Mouse (Mus musculus): Measurements from ENCODE around the gene Slc8a3. TPM values are rescaled to one million over a fixed set of nuclear protein-coding genes. Genes with fewer than 3 reads are reported as not detected.
"Not testable (repeated sequence)": the region's sequence is repeated elsewhere in the genome, so short reads cannot be mapped to it uniquely, and the experiment has no call there.

The Slc8a3 gene
- 0.03 TPM for polyA plus RNA-seq (2021)

- no peak for TF ChIP-seq CTCF (IDR thresholded peaks at IDR 0.05)
- ATAC-seq: no peak
- ChIA-PET POLR2A (interaction anchor here (1.0 kb wide), 1 partner anchor 93 kb away, joined by 4 read pairs; no protein-coding TSS in a partner anchor), CTCF (no interaction called here)
- DNase-seq (ENCODE audit: low read depth, low spot score): no peak
- in situ Hi-C loops (cut with MboI; ENCODE audit: low pct_unique_long_range_greater_than_20kb): no loop called here
- peaks cover 69% of the 10 kb centered on the region for H3K27me3 ChIP-seq
These were observed at the start of gene Slc8a3 for GRCm38 (mm10) chr12:81332875-81333421. Gene Slc8a3, minus strand, starts transcription at chr12:81333180.

GRCm38 (mm10) chr12:81379364-81379763 lies 46.4 kb upstream of the Slc8a3 start, which contains the start of gene Gm4787:
Gene Gm4787, minus strand, starts transcription at chr12:81379464.
- in situ Hi-C loops (cut with MboI; ENCODE audit: low pct_unique_long_range_greater_than_20kb); CTCF ChIA-PET; ATAC-seq; H3K27me3 ChIP-seq; POLR2A ChIA-PET; DNase-seq (ENCODE audit: low read depth, low spot score): not testable (repeated sequence)

- CTCF ChIA-PET: interaction anchor here (1.6 kb wide), 1 partner anchor 8 kb away, joined by 3 read pairs; no protein-coding TSS in a partner anchor
- ATAC-seq: no peak
- H3K27me3 ChIP-seq: peaks cover 78% of the 10 kb centered on the region
- no peak for DNase-seq (ENCODE audit: low read depth, low spot score)
- in situ Hi-C loops (cut with MboI; ENCODE audit: low pct_unique_long_range_greater_than_20kb): no loop called here
- no peak for TF ChIP-seq CTCF (IDR thresholded peaks at IDR 0.05)
- POLR2A ChIA-PET: interaction anchor here (0.6 to 1.0 kb wide), 2 partner anchors 37 to 94 kb away, joined by 3 to 4 read pairs; no protein-coding TSS in a partner anchor
These were observed 861 bp upstream of the Slc8a3 start for GRCm38 (mm10) chr12:81333841-81334240.

- no peak for TF ChIP-seq CTCF (IDR thresholded peaks at IDR 0.05)
- CTCF ChIA-PET: no interaction called here
- POLR2A ChIA-PET: no interaction called here
- DNase-seq (ENCODE audit: low read depth, low spot score) (no peak), ATAC-seq (no peak)
- in situ Hi-C loops (cut with MboI; ENCODE audit: low pct_unique_long_range_greater_than_20kb): no loop called here
- peaks cover 66% of the 10 kb centered on the region for H3K27me3 ChIP-seq
These were observed 774 bp downstream of the Slc8a3 start for GRCm38 (mm10) chr12:81331937-81332874.

GRCm38 (mm10) chr12:81331046-81331638 lies 1.8 kb downstream of the Slc8a3 start:
- CTCF ChIA-PET: no interaction called here

GRCm38 (mm10) chr12:81324991-81325390 lies 8.0 kb downstream of the Slc8a3 start:
- TF ChIP-seq CTCF (IDR thresholded peaks at IDR 0.05): no peak
- ATAC-seq (no peak), DNase-seq (ENCODE audit: low read depth, low spot score) (no peak)
- peaks cover 39% of the 10 kb centered on the region for H3K27me3 ChIP-seq
- ChIA-PET POLR2A (no interaction called here), CTCF (interaction anchor here (1.5 kb wide), 1 partner anchor 9 kb away, joined by 3 read pairs; no protein-coding TSS in a partner anchor)
- in situ Hi-C loops (cut with MboI; ENCODE audit: low pct_unique_long_range_greater_than_20kb): no loop called here

More at GRCm38 (mm10) chr12:81331046-81331638, 1.8 kb downstream of the Slc8a3 start:
- in situ Hi-C loops (cut with MboI; ENCODE audit: low pct_unique_long_range_greater_than_20kb): no loop called here
- no peak for DNase-seq (ENCODE audit: low read depth, low spot score)
- POLR2A ChIA-PET: no interaction called here
- TF ChIP-seq CTCF (IDR thresholded peaks at IDR 0.05): no peak
- peaks cover 65% of the 10 kb centered on the region for H3K27me3 ChIP-seq
- no peak for ATAC-seq

GRCm38 (mm10) chr12:81324116-81324515 lies 8.9 kb downstream of the Slc8a3 start:
- in situ Hi-C loops (cut with MboI; ENCODE audit: low pct_unique_long_range_greater_than_20kb): no loop called here
- peaks cover 45% of the 10 kb centered on the region for H3K27me3 ChIP-seq
- TF ChIP-seq CTCF (IDR thresholded peaks at IDR 0.05): no peak
- ChIA-PET CTCF (no interaction called here), POLR2A (no interaction called here)
- ATAC-seq: no peak
- DNase-seq (ENCODE audit: low read depth, low spot score): no peak

GRCm38 (mm10) chr12:81321021-81321420 lies 12.0 kb downstream of the Slc8a3 start:
- TF ChIP-seq CTCF (IDR thresholded peaks at IDR 0.05): no peak
- ChIA-PET CTCF (no interaction called here), POLR2A (no interaction called here)
- in situ Hi-C loops (cut with MboI; ENCODE audit: low pct_unique_long_range_greater_than_20kb): no loop called here
- ATAC-seq (no peak), DNase-seq (ENCODE audit: low read depth, low spot score) (no peak)
- peaks cover 42% of the 10 kb centered on the region for H3K27me3 ChIP-seq

GRCm38 (mm10) chr12:81317811-81318210 lies 15.2 kb downstream of the Slc8a3 start:
- ChIA-PET CTCF (no interaction called here), POLR2A (no interaction called here)
- DNase-seq (ENCODE audit: low read depth, low spot score) (no peak), ATAC-seq (no peak)
- TF ChIP-seq CTCF (IDR thresholded peaks at IDR 0.05): no peak
- H3K27me3 ChIP-seq: peaks cover 46% of the 10 kb centered on the region
- in situ Hi-C loops (cut with MboI; ENCODE audit: low pct_unique_long_range_greater_than_20kb): no loop called here

GRCm38 (mm10) chr12:81315953-81316352 lies 17.0 kb downstream of the Slc8a3 start:
- no peak for TF ChIP-seq CTCF (IDR thresholded peaks at IDR 0.05)
- POLR2A ChIA-PET: no interaction called here
- ATAC-seq (no peak), DNase-seq (ENCODE audit: low read depth, low spot score) (no peak)
- CTCF ChIA-PET: no interaction called here
- peaks cover 47% of the 10 kb centered on the region for H3K27me3 ChIP-seq
- in situ Hi-C loops (cut with MboI; ENCODE audit: low pct_unique_long_range_greater_than_20kb): no loop called here

- DNase-seq (ENCODE audit: low read depth, low spot score) (no peak), ATAC-seq (no peak)
- POLR2A ChIA-PET: no interaction called here
- in situ Hi-C loops (cut with MboI; ENCODE audit: low pct_unique_long_range_greater_than_20kb): no loop called here
- peaks cover 20% of the 10 kb centered on the region for H3K27me3 ChIP-seq
- CTCF ChIA-PET: no interaction called here
- TF ChIP-seq CTCF (IDR thresholded peaks at IDR 0.05): no peak
These were observed 29.4 kb downstream of the Slc8a3 start for GRCm38 (mm10) chr12:81303626-81304025.
